ENCODE assay signal across 9 mouse cellular contexts in genomic region chr7:145198223-145198714, GRCm38 (mm10). TPM values are rescaled to one million over a fixed set of nuclear protein-coding genes. Genes with fewer than 3 reads are reported as not detected.
A peak's percentile ranks its signal among the peaks of the same experiment; 100 is the strongest.
DNase-seq lines count a peak whose midpoint lies in the region; ATAC-seq lines count a peak whose summit lies in the region.
"Had no signal": no experiment of that assay in that cellular context is flagged by ENCODE, and none has a peak within 500 bp of the region (broad histone marks: within the 10 kb centered on the region; RNA-seq: fewer than 3 reads in every experiment).

No protein-coding gene starts in this region.

- H3K9me3 ChIP-seq in heart, embryonic 11.5 days (replicated peaks; ENCODE audit: control insufficient read depth, low read length) = no peaks in the 10 kb centered on the region
- H3K9me3 ChIP-seq in limb, embryonic 15.5 days = no peaks in the 10 kb centered on the region
- H3K9me3 ChIP-seq: liver, embryonic 15.5 days had no signal

- peaks cover 10% of the 10 kb centered on the region; the same call in 1 of the 2 replicates for H3K4me1 ChIP-seq in brown adipose tissue, adult 24 weeks (ENCODE audit: control insufficient read depth, insufficient read depth, insufficient read length, low read length)
- peaks cover 35% of the 10 kb centered on the region for H3K4me1 ChIP-seq in heart, embryonic 11.5 days (ENCODE audit: control insufficient read depth, insufficient read depth, low read length)
- peaks cover 51% of the 10 kb centered on the region for H3K4me1 ChIP-seq in limb, embryonic 15.5 days
- H3K4me1 ChIP-seq: liver, embryonic 15.5 days had no signal

- H3K9ac ChIP-seq in heart, embryonic 11.5 days (ENCODE audit: low read depth, low read length) = peak overlapping the region; percentile 4
- no peak overlapping the region for H3K9ac ChIP-seq in limb, embryonic 15.5 days
- H3K9ac ChIP-seq: liver, embryonic 15.5 days had no signal

- H3K36me3 ChIP-seq in heart, embryonic 11.5 days (ENCODE audit: control insufficient read depth, insufficient read depth, low read length) = no peaks in the 10 kb centered on the region
- H3K36me3 ChIP-seq in limb, embryonic 15.5 days = no peaks in the 10 kb centered on the region
- H3K36me3 ChIP-seq: liver, embryonic 15.5 days had no signal

- peak overlapping the region; percentile 47; the same call in 1 of the 2 replicates for H3K27ac ChIP-seq in brown adipose tissue, adult 24 weeks (replicated peaks; ENCODE audit: low read depth, low read length)
- H3K27ac ChIP-seq in heart, embryonic 11.5 days (ENCODE audit: low read depth, low read length) = peak overlapping the region; percentile 90
- peak overlapping the region; percentile 82 for H3K27ac ChIP-seq in limb, embryonic 15.5 days
- H3K27ac ChIP-seq: liver, embryonic 15.5 days had no signal

- peak; percentile 59 to 72 for DNase-seq in left cerebral cortex, adult 18-20 months (ENCODE audit: low spot score in 2 of 2)
- no peak for DNase-seq in left cerebral cortex, adult 11 months (ENCODE audit: low spot score)
- DNase-seq in thymus, postnatal 0 days (ENCODE audit: low spot score) = no peak
- no peak for DNase-seq in spleen, postnatal 14 days (ENCODE audit: low spot score in 2 of 2)
- DNase-seq in urinary bladder, postnatal 14 days (ENCODE audit: low spot score) = no peak

- 25% methylated on average over 4 of the region's 4 CpGs for WGBS in heart, embryonic 11.5 days (ENCODE audit: insufficient replicate concordance)
- WGBS in limb, embryonic 15.5 days = 18% methylated on average over 4 of the region's 4 CpGs

- H3K27me3 ChIP-seq in heart, embryonic 11.5 days (ENCODE audit: control insufficient read depth, insufficient read depth, low read length) = no peaks in the 10 kb centered on the region
- H3K27me3 ChIP-seq in limb, embryonic 15.5 days = no peaks in the 10 kb centered on the region
- H3K27me3 ChIP-seq: liver, embryonic 15.5 days had no signal

- H3K4me3 ChIP-seq in brown adipose tissue, adult 24 weeks (ENCODE audit: insufficient read depth, low read depth, low read length) = no peak overlapping the region
- no peak overlapping the region for H3K4me3 ChIP-seq in heart, embryonic 11.5 days (ENCODE audit: low read depth, low read length)
- H3K4me3 ChIP-seq in limb, embryonic 15.5 days = no peak overlapping the region
- H3K4me3 ChIP-seq: liver, embryonic 15.5 days had no signal

- peak; percentile 53 for ATAC-seq in heart, embryonic 11.5 days (replicated peaks; ENCODE audit: insufficient number of reproducible peaks, low FRiP score, low TSS enrichment)
- peak; percentile 17; the same call in 1 of the 2 replicates for ATAC-seq in limb, embryonic 15.5 days (ENCODE audit: insufficient number of reproducible peaks, low FRiP score, low TSS enrichment, low read depth)

- H3K4me2 ChIP-seq in heart, embryonic 11.5 days = peak overlapping the region; percentile 9; the same call in 1 of the 2 replicates
- H3K4me2 ChIP-seq in limb, embryonic 15.5 days = 0 out of 2 replicates have a peak overlapping the region, but pooled peaks have one; percentile 3
- H3K4me2 ChIP-seq: liver, embryonic 15.5 days had no signal

RNA-seq across cellular contexts. Expression of gene 1810010D01Rik, which starts 9.7 kb away (rescaled TPM):
- under 1 TPM; 0.80 to 0.88 TPM for total RNA-seq in left cerebral cortex, adult 18-20 months (2021)
- not detected in 2 replicates for polyA plus RNA-seq in brown adipose tissue, adult 24 weeks (2012; ENCODE audit: insufficient read depth, insufficient read length, missing spikeins)
- polyA plus RNA-seq in heart, embryonic 11.5 days (2014; fragmentation: Nextera tagmentation; extraction: Ambion mirVana) = not detected in 2 replicates
- polyA plus RNA-seq in limb, embryonic 15.5 days (2015; fragmentation: Nextera tagmentation; extraction: Ambion mirVana) = 0.48 and 0.82 TPM in 2 replicates
- 0.57 TPM in 1 of 2 replicates, not detected in the other for polyA plus RNA-seq in thymus, postnatal 0 days (2015; fragmentation: Nextera tagmentation; extraction: Ambion mirVana)

Comparison
In these comparisons a context has a peak if more than half of its experiments do, and no peak if none do; other contexts are left out.
1. DNase-seq: peak in left cerebral cortex, adult 18-20 months (2 of 2); none in left cerebral cortex, adult 11 months (single experiment), thymus, postnatal 0 days (single experiment), spleen, postnatal 14 days (0 of 2) and urinary bladder, postnatal 14 days (single experiment).
2. Peak in every context shown above with its lines, with median percentiles within 50 percentile points of each other: H3K27ac ChIP-seq.